Mouse (Mus musculus) heart, embryonic 12.5 days (tissue): Measurements from ENCODE around the gene Ptrhd1. TPM values are rescaled to one million over a fixed set of nuclear protein-coding genes. Genes with fewer than 3 reads are reported as not detected.
"Not testable (repeated sequence)": the region's sequence is repeated elsewhere in the genome, so short reads cannot be mapped to it uniquely, and the experiment has no call there.

Source experiments
- ATAC-seq: fragments of 200-750 bp; cut with Nextera tagmentation; 2 replicates; pipeline ENCODE4 v1.8.0; 2017; ENCODE audit warnings: moderate TSS enrichment, moderate library complexity; ENCODE audit not compliant: insufficient number of reproducible peaks, low FRiP score
- H3K27ac ChIP-seq: fragments of 300-500 bp; sonication (generic); 2 replicates; pipeline ENCODE4 v1.5.1; 2016; ENCODE audit warnings: mild to moderate bottlenecking, moderate library complexity; ENCODE audit not compliant: poor library complexity, severe bottlenecking
- H3K27me3 ChIP-seq: fragments of 300-500 bp; sonication (generic); replicated peaks from 2 replicates; pipeline ENCODE4 v1.6.1; 2016; ENCODE audit warnings: mild to moderate bottlenecking, moderate library complexity
- H3K36me3 ChIP-seq: fragments of 300-500 bp; sonication (generic); 2 replicates; pipeline ENCODE4 v1.6.1; 2016; ENCODE audit warnings: mild to moderate bottlenecking, moderate library complexity
- H3K4me1 ChIP-seq: fragments of 300-500 bp; sonication (generic); replicated peaks from 2 replicates; pipeline ENCODE4 v1.6.1; 2016; ENCODE audit warnings: mild to moderate bottlenecking
- H3K4me2 ChIP-seq: fragments of 300-500 bp; sonication (generic); 2 replicates; pipeline ENCODE4 v1.6.1; 2016; ENCODE audit warnings: mild to moderate bottlenecking, moderate library complexity
- H3K4me3 ChIP-seq: fragments of 300-500 bp; sonication (generic); 2 replicates; pipeline ENCODE4 v1.5.1; 2016; ENCODE audit warnings: mild to moderate bottlenecking
- H3K9ac ChIP-seq: fragments of 300-500 bp; sonication (generic); 2 replicates; pipeline ENCODE4 v1.6.1; 2016; ENCODE audit warnings: mild to moderate bottlenecking, moderate library complexity
- H3K9me3 ChIP-seq: fragments of 300-500 bp; sonication (generic); replicated peaks from 2 replicates; pipeline ENCODE4 v1.6.1; 2016; ENCODE audit warnings: mild to moderate bottlenecking, moderate library complexity
- WGBS: fragments of 180-500 bp; shearing (Covaris S2); methylation state at CpG from one replicate; pipeline ENCODE4 v1.1.7; 2016; 5-methylcytosine and 5-hydroxymethylcytosine counted together
- polyA plus RNA-seq: library from polyadenylated mRNA; unstranded; fragments of >200 nt; fragmentation: Nextera tagmentation; extraction: Ambion mirVana; gene quantifications from 2 replicates; pipeline ENCODE4 v1.2.1, GENCODE M21; 2016

The Ptrhd1 gene
- polyA plus RNA-seq, 1 experiment from 2014 or later = 7.2 TPM

DNA sequence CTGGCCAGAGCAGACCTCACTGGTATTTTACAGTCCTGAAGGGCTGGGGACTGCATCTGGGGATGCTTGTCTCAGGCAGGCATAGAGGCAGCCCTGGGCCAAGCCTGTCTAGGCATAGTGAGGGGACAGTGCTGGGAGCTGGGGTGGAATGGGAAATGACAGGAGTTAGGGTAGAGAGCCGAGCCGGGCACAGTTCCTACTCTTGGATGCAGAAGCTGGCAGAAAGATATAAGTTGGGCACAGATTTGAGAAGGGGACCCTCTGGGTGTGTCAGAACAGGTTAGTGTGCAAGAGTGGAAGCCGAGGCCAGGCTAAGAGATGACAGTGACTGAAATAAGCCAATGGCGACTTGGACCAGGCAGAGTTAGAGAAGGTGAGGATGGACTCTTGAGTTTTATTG is 31.6 kb upstream of the Ptrhd1 start:
- H3K27ac ChIP-seq = no peak overlapping the region
- no peaks in the 10 kb centered on the region for H3K9me3 ChIP-seq
- H3K4me1 ChIP-seq = no peaks in the 10 kb centered on the region
- ATAC-seq = no peak
- H3K27me3 ChIP-seq = no peaks in the 10 kb centered on the region
- H3K4me2 ChIP-seq = no peak overlapping the region
- H3K9ac ChIP-seq = no peak overlapping the region
- WGBS = 77% methylated on average over 4 of the region's 4 CpGs
- peaks cover 59% of the 10 kb centered on the region for H3K36me3 ChIP-seq
- no peak overlapping the region for H3K4me3 ChIP-seq

DNA sequence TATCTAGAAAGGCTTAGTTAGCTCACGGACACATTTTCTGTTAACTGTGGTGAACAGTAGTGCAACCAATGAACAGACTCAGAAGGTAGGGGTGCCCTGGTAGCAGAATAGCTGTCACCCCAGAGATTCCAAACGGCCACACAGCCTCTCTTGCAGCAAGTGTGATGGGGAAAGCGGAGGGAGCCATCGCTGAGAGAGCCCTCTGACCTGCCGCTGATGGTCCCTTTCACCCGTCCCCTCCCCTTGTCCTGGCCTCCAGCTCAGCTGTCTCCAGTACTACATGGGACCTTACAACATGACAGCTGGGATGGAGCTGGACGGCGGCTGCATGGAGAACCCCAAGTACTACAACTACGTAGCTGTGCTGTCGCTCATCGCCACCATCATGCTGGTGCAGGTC is 27.7 kb upstream of the Ptrhd1 start:
- no peak overlapping the region for H3K4me3 ChIP-seq
- H3K9ac ChIP-seq = no peak overlapping the region
- no peaks in the 10 kb centered on the region for H3K27me3 ChIP-seq
- H3K4me2 ChIP-seq = no peak overlapping the region
- H3K4me1 ChIP-seq = no peaks in the 10 kb centered on the region; the same call in 1 of the 2 replicates
- WGBS = 87% methylated on average over 11 of the region's 11 CpGs
- H3K27ac ChIP-seq = no peak overlapping the region
- no peaks in the 10 kb centered on the region for H3K9me3 ChIP-seq
- peaks cover 77% of the 10 kb centered on the region for H3K36me3 ChIP-seq
- ATAC-seq = no peak

DNA sequence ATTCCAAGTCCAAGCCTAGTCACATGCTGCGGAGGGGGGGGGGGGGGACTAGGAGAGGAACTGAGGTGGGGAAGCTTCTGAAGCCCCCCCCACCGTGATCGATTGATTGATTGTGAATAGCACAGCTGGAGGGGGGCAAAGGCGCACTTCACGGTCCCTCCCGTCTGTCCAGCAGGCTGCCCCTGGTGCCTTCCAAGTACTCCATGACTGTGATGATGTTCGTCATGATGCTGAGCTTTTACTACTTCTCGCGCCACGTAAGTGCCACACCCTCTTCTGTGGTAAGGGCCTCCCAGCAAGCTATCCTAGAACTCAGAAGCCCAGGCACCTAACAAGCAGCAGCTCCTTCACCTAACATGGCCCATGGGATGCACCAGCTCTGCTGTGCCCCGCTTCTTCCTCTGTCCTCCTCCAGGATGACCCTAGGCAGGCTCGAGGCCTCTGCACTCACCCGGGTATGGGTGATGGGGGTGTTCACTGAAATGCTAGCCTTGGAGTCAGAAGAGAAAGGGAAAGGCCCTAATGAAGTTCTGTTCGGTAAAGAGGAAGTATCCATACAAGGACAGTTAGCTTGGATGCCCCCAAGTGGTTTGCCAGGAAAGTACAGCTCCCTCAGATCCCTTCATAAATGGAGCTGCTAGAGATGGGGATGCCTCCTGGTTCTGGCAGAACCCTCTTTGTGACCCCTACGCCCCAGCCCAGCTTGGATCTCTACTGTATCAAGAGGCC is 25.3 kb upstream of the Ptrhd1 start:
- ATAC-seq = 0 out of 2 replicates have a peak, but pooled peaks have one; percentile 36

DNA sequence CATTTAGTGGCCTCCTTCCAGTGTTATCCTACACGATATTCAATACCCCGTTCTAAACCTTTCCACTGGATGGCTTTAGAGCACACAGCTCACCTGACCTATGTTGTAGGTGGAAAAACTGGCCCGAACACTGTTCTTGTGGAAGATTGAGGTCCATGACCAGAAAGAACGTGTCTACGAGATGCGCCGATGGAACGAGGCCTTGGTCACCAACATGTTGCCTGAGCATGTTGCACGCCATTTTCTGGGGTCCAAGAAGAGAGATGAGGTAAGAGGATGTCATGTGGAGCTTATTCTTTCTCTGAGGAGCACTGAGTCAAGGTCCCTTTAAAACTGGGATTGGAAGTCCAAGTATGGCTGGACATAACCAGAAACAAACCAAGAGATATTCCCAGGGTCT is 24.6 kb upstream of the Ptrhd1 start:
- no peak overlapping the region for H3K4me2 ChIP-seq
- peaks cover 82% of the 10 kb centered on the region for H3K36me3 ChIP-seq
- no peak overlapping the region for H3K9ac ChIP-seq
- H3K27ac ChIP-seq = no peak overlapping the region
- no peaks in the 10 kb centered on the region for H3K9me3 ChIP-seq
- ATAC-seq = no peak
- no peaks in the 10 kb centered on the region for H3K27me3 ChIP-seq
- H3K4me1 ChIP-seq = peaks cover 4% of the 10 kb centered on the region
- 91% methylated on average over 9 of the region's 9 CpGs for WGBS
- H3K4me3 ChIP-seq = no peak overlapping the region

More for the DNA sequence above, 25.3 kb upstream of the Ptrhd1 start:
- no peak overlapping the region for H3K27ac ChIP-seq
- no peak overlapping the region for H3K9ac ChIP-seq
- H3K9me3 ChIP-seq = no peaks in the 10 kb centered on the region
- H3K36me3 ChIP-seq = peaks cover 81% of the 10 kb centered on the region
- H3K4me1 ChIP-seq = peaks cover 4% of the 10 kb centered on the region
- 77% methylated on average over 15 of the region's 15 CpGs for WGBS
- H3K4me3 ChIP-seq = no peak overlapping the region
- H3K4me2 ChIP-seq = no peak overlapping the region
- H3K27me3 ChIP-seq = no peaks in the 10 kb centered on the region

DNA sequence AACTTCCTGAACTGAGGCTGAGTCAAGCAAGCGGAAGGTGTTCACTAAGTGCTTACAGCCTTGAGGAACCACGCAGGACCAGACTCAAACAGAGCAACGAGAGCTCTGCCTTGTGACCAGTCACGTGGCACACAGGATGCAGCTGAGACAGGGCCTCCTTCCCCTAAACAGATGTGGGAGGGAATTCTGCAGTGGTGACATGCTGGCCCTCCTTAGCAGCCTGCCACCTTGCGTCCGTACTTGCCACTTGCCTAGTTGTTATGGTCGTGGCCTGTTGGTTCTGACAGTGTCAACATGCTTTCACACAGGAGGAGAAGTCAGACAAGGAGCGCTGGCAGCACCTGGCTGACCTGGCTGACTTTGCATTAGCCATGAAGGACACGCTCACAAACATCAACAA is 22.7 kb upstream of the Ptrhd1 start:
- H3K36me3 ChIP-seq = peaks cover 88% of the 10 kb centered on the region
- H3K27me3 ChIP-seq = no peaks in the 10 kb centered on the region
- H3K4me3 ChIP-seq = no peak overlapping the region
- ATAC-seq = no peak
- 82% methylated on average over 9 of the region's 9 CpGs for WGBS
- no peaks in the 10 kb centered on the region for H3K9me3 ChIP-seq
- no peak overlapping the region for H3K4me2 ChIP-seq
- H3K4me1 ChIP-seq = peaks cover 4% of the 10 kb centered on the region
- no peak overlapping the region for H3K27ac ChIP-seq
- no peak overlapping the region for H3K9ac ChIP-seq

DNA sequence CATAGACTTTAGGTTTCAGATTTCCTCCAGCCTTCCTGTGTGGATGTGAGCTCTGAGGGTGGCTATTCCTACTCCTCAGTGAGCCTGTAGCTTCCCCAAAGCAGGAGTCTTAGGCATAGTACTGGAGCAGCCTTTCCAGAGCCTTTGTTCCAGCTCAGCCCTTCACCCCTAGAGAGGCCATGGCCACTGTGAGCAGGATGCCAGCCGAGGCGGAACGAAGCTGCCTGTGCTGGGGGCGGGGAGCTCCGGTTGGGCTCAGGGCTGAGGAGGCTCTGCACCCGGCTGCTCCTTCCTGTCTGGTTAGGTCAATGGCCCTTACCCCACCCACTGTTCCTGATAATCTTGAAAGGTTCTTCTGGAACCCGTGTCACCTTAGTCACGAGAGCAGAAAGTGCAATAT is 20.9 kb upstream of the Ptrhd1 start:
- H3K27me3 ChIP-seq = no peaks in the 10 kb centered on the region
- ATAC-seq = no peak
- H3K4me2 ChIP-seq = no peak overlapping the region
- H3K36me3 ChIP-seq = peaks cover 87% of the 10 kb centered on the region
- H3K9me3 ChIP-seq = no peaks in the 10 kb centered on the region
- H3K4me1 ChIP-seq = peaks cover 4% of the 10 kb centered on the region
- no peak overlapping the region for H3K27ac ChIP-seq
- WGBS = 50% methylated on average over 8 of the region's 8 CpGs
- no peak overlapping the region for H3K4me3 ChIP-seq
- H3K9ac ChIP-seq = no peak overlapping the region

DNA sequence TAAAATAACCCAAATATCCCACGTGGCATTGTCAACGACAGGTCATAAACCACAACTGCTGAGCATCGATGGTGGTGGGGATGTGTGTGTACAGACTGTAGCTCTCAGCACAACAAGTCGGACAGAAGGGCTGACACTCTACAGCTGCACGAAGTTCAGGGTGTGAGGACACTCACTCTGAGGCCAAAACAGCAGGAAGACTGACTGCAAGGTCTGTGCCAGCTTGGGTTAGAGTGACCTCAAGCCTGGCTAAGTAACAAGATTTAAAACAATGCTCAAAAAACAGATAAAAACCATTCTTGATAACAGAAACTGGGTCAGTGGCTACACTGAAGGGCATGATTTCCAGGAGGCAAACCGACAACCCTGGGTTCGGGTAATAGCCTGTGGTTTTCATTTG is 3.7 kb upstream of the Ptrhd1 start:
- no peaks in the 10 kb centered on the region for H3K27me3 ChIP-seq
- H3K4me3 ChIP-seq = no peak overlapping the region
- peaks cover 9% of the 10 kb centered on the region for H3K4me1 ChIP-seq
- H3K36me3 ChIP-seq = peaks cover 46% of the 10 kb centered on the region
- 92% methylated on average over 7 of the region's 7 CpGs for WGBS
- no peak overlapping the region for H3K27ac ChIP-seq
- no peak overlapping the region for H3K9ac ChIP-seq
- ATAC-seq = no peak
- no peaks in the 10 kb centered on the region for H3K9me3 ChIP-seq
- H3K4me2 ChIP-seq = no peak overlapping the region

DNA sequence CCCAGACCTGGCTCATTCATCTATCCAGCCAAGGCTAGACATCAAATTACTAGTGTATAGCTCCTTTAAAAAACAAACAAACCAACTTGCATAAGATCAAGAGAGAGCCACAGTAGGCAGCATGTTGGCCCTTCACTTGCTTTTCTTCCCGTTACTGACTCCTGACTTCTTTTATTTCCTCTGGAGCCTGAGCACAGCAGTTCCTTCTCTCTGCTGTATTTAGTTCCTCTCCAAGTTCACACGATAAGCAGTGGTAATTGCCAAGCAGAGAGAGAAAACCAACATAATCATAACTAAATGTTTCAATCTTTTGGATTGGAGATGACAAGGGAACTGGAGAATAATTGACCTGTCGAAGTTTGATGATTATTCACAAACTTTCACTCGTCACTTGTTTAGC is 1.1 kb upstream of the Ptrhd1 start:
- H3K9ac ChIP-seq = peak overlapping the region; percentile 17
- ATAC-seq = no peak
- 51% methylated on average over 4 of the region's 4 CpGs for WGBS

DNA sequence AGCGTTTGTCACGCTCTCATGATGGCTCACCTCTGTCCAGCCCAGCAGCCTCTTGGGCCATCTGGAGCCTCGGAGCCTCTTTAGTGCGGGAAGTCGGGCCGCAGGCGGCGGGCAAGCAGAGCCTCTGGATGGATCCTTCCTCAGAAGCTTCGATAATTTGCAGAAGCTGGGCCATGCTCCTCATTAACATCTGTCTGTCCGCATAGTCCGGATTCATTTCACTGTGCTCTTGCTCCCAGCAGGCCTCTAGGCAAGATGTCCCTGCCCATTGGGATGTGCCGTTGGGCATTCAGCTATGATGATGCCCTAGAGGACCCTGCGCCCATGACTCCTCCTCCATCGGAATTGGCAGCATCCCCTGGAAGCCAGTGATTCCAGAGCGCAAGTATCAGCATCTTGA is 3.7 kb downstream of the Ptrhd1 start:
- Histone ChIP-seq H3K9me3 (no peaks in the 10 kb centered on the region), H3K4me3 (no peak overlapping the region), H3K27ac (no peak overlapping the region), H3K4me1 (peaks cover 16% of the 10 kb centered on the region), H3K36me3 (peaks cover 26% of the 10 kb centered on the region), H3K9ac (no peak overlapping the region), H3K4me2 (no peak overlapping the region), H3K27me3 (no peaks in the 10 kb centered on the region)
- WGBS = 90% methylated on average over 15 of the region's 15 CpGs
- no peak for ATAC-seq

More for the DNA sequence above, 1.1 kb upstream of the Ptrhd1 start:
- Histone ChIP-seq H3K4me3 (peak overlapping the region; percentile 75), H3K9me3 (no peaks in the 10 kb centered on the region), H3K4me1 (peaks cover 9% of the 10 kb centered on the region), H3K27ac (no peak overlapping the region), H3K36me3 (peaks cover 37% of the 10 kb centered on the region), H3K4me2 (peak overlapping the region; percentile 53), H3K27me3 (no peaks in the 10 kb centered on the region)

DNA sequence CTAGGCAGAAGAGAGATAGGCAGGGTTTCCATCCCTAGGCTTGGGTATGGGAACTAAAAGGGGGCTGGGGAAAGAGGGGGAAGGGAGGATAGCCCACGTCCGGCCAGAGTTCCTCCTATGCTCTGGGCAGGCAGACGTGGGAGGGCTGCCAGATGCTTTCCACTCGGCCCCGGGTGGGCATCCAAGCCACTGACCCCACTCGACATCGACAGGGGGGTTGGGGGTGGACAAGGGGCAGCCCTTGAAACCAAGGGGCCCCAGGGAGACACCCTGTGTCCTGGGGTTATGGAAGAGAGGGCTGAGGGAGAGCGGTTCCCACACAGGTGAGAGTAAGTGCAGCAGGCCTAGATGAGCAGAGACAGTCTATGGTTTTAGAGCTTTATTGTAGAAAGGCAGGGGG is 6.5 kb downstream of the Ptrhd1 start:
- H3K4me2 ChIP-seq = 0 out of 2 replicates have a peak overlapping the region, but pooled peaks have one; percentile 4
- not testable (repeated sequence) for ATAC-seq, H3K27me3 ChIP-seq, H3K9me3 ChIP-seq, H3K4me3 ChIP-seq, H3K9ac ChIP-seq
- peak overlapping the region; percentile 27; the same call in 1 of the 2 replicates for H3K27ac ChIP-seq
- 57% methylated on average over 8 of the region's 8 CpGs for WGBS
- H3K4me1 ChIP-seq = peaks cover 11% of the 10 kb centered on the region
- peaks cover 26% of the 10 kb centered on the region for H3K36me3 ChIP-seq

DNA sequence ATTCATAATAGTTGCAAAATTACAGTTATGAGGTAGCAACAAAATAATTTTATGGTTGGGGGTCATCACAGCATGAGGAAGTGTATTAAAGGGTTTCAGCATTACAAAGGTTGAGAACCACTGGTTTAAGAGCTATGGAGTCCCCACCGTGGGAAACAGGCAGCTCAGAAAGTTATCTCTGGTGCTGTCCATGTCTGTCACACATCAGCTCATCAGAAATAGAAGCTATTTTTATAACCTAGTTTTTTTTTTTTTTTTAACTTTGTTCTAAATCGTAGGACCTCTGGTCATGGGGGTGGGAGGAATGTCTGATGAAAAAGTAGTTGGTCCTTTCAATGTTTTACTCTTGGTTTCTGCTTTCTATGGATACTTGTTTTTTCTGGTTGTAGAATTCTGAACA is 10.0 kb downstream of the Ptrhd1 start:
- WGBS = 39% methylated on average over 2 of the region's 2 CpGs
- Histone ChIP-seq H3K36me3 (peaks cover 6% of the 10 kb centered on the region; the same call in 1 of the 2 replicates), H3K4me3 (no peak overlapping the region), H3K4me1 (peaks cover 15% of the 10 kb centered on the region), H3K4me2 (no peak overlapping the region), H3K27ac (no peak overlapping the region), H3K9me3 (no peaks in the 10 kb centered on the region), H3K9ac (no peak overlapping the region), H3K27me3 (no peaks in the 10 kb centered on the region)
- ATAC-seq = no peak

DNA sequence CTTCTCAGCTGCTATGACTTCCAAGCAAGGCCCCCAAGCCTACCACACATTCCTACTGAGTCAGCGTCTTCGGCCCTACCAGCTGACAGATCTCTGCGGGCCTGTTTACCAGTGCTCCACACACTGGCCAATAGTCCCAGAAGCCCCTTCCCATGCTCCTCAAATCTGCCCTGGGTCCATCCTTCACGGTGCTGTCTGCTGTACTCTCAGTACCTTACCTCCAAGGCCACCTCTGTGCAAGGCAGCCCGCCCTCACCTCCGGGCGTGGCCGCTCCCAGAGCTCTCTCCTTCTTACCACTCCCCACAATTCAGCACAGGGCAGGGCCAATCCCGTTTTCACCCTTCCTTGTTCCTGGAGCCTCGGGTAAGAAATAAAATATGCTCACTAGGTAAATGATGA is 11.9 kb downstream of the Ptrhd1 start:
- WGBS = 81% methylated on average over 10 of the region's 10 CpGs
- H3K4me2 ChIP-seq = no peak overlapping the region
- H3K27ac ChIP-seq = no peak overlapping the region
- H3K36me3 ChIP-seq = peaks cover 5% of the 10 kb centered on the region; the same call in 1 of the 2 replicates
- H3K9me3 ChIP-seq = no peaks in the 10 kb centered on the region
- no peak for ATAC-seq
- no peak overlapping the region for H3K9ac ChIP-seq
- no peak overlapping the region for H3K4me3 ChIP-seq
- no peaks in the 10 kb centered on the region for H3K27me3 ChIP-seq
- H3K4me1 ChIP-seq = peaks cover 8% of the 10 kb centered on the region
